Mouse (Mus musculus): Measurements from ENCODE around the gene Ear6.

DNA sequence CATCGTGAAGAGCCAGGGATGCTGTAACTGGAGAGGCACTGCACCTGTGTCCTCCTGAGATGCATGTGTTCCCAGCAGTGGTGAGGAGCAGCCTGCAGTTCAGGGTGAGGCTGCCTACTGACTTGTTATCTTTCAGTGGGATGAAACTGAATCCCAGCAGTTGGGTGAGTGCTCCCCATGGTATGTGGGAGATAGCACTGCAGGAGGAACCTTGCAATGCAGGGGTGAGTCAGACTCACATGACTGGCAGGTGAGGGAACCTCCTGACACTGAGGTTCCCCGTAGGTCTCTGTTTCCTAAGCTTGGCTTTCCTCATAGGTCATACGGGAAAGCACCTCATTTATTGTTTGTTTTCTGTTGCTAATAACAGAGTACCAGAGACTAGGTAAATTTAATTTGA is 24.0 kb downstream of the Ear6 start:
- TF ChIP-seq CTCF (conservative IDR thresholded peaks at IDR 0.05; ENCODE audit: insufficient read depth, insufficient read length, low read depth, low read length) (no peak), POLR2A (IDR thresholded peaks at IDR 0.05; ENCODE audit: low read depth, low read length) (no peak)
